Mouse (Mus musculus) ES-Bruce4 (cell line): ENCODE data around the gene Cdk20.

Experiments used
- CTCF ChIP-seq: IDR thresholded peaks from one replicate; pipeline ENCODE4 v1.8.1; 2011; ENCODE audit warnings: low read depth, low read length
- EP300 ChIP-seq: IDR thresholded peaks from 2 replicates; pipeline ENCODE4 v1.6.1; 2011; ENCODE audit warnings: low read depth, low read length; ENCODE audit not compliant: insufficient read depth
- POLR2A ChIP-seq: IDR thresholded peaks from one replicate; pipeline ENCODE4 v1.8.1; 2011; ENCODE audit warnings: low read length; ENCODE audit not compliant: insufficient read depth

DNA sequence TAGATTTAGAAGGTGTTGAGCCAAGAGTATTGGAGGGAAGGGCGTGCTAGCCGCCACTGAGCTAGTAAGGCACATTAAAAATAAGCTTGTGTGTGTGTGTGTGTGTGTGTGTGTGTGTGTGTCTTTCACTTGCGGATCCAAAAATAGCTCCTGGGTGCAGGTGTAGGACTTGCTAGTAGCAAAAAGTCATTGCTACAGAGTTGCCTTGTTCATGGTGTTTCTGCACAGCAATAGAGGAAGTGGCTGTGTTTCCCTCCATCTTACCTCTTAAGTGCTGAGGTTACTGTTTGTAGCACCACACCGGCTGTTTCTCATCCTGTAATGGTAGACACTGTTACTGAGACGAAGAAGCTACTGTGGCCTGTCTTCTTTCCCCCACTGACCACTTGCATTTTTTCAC lies 24.1 kb upstream of the Cdk20 start:
- TF ChIP-seq CTCF = no peak
- no peak for TF ChIP-seq POLR2A
- TF ChIP-seq EP300 = no peak
